Mouse (Mus musculus) thymus, postnatal 14 days (tissue): ENCODE measurements around the gene Xlr5a.
A peak's percentile ranks its signal among the peaks of the same experiment; 100 is the strongest.
"Not testable (repeated sequence)": the region's sequence is repeated elsewhere in the genome, so short reads cannot be mapped to it uniquely, and the experiment has no call there.

Experiments used
- DNase-seq: peaks from one replicate; pipeline ENCODE4 v3.0.0; 2021

Gene Xlr5a

DNA sequence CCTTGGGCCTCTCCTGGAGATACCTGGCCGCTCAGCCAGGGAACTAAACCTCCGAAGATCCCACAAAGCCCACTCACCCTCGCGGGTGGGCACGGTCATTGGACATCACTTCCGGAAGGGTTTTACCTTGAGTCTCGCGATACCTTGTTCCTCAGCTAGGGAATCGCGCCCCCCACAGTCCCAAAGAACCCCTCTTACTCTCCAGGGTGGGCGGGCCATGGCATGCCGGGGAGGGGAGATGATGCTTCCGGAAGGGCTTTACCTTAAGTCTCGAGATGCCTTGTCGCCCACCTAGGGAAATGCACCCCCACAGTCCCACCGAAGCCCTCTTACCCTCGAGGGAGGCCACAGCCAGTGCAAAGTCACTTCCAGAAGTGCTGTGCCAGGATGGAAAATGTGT lies at the start of gene Xlr5a, which contains the start of gene Xlr5c:
Gene Xlr5a, minus strand, starts transcription at position 101 of the 400 bp plus-strand sequence.
Gene Xlr5c, minus strand, starts transcription at position 101 of the 400 bp plus-strand sequence.
- DNase-seq, result not testable (repeated sequence)

DNA sequence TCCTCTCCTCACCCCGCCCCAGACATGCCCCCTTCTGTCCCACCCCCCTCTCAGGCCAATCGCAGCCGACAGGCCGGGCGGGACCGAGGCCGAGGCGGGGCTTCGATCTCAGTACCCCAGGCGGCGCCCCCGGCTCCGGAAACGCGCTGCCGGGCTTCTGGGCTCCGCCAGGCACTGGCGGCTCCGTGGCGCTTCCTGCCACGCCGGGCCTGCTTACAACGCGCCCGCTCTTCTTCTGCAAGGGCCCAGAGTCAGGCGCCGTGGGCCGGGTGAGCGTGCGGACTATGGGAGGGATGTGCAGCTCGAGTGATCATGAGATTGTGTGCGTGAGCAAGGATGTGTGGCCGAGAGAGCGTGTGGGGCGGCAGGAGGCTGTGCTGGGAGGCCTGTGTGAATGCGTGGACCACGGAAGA lies 49.7 kb upstream of the Xlr5a start, which contains the start of gene Zfp275:
Gene Zfp275, plus strand, starts transcription at position 139 of the 413 bp plus-strand sequence.
- peak; percentile 89 for DNase-seq

DNA sequence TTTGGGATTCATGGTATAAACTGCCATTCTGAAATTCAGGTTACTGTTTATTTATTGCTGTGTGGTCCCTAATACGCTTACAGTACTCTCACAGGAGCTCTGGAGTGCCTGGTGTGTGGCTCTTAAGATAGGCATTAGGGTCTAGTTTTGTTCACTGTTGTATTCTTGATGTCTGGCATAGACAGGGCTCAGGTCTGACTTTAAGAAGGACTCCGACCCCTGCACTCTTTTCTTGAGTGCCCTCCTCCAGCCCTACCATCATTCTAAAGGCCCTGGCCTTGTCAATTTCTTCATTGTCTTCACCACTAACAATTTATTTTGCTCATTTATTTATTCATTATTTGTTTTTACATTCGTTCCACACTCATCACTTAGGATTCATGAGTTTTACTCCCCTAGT lies 49.3 kb upstream of the Xlr5a start:
- no peak for DNase-seq

DNA sequence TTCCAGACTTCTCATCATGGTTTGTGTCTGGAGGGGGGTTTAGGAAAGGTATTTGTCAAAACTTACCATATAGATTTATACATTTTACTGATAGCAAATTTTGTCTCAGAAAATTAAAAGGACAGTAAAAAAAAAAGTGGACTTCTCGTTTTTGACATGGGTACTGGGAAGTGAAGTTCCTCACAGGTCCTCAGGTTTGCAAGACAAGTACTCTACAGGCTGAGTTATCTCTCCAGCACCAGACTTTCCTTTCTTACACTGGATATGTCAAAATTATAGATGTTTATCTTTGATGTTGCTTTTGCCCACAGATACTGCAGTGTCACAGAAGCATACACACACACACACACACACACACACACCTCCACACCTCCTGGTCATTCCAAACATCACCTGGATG lies 48.7 kb upstream of the Xlr5a start:
- no peak for DNase-seq

DNA sequence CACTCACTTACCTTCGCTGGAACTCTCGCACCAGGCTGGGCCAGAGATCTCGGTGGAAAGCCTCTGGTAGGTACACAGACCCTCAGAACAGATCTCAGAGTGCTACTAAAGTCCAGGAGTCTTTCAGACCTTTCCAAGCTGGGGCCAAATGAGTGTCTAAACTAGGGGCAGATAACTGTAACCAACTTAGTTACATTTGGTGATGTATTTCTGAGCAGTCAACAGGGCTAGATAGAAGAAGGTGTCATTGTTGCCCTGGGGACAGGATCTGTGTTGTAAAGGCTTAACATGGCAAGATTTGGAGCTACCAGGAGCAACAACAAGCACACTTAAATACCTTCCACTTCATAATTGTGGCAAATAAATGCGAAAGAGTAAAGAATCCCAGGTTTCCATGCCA lies 44.0 kb upstream of the Xlr5a start, which contains the start of gene Gm45015:
Gene Gm45015, minus strand, starts transcription at position 101 of the 400 bp plus-strand sequence.
- no peak for DNase-seq

DNA sequence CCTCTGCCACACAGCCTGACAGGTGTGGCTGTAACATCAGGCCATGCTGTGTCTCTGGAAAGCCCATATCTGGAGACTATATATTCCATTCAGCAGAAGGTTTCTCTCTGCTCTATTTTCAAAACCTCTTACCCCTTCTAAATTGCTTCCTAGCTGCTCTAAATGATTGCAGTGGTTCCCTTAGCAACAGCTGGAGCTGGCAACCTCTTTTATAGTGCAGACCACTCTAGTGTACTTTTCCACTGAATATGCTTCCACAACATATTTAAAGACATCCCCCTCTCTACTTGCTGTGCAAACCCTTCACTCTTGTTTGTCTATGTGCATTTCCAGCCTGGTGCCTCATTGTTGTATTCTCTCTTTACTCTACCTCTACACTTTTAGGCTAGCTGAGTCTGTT lies 40.8 kb upstream of the Xlr5a start:
- DNase-seq, result no peak

DNA sequence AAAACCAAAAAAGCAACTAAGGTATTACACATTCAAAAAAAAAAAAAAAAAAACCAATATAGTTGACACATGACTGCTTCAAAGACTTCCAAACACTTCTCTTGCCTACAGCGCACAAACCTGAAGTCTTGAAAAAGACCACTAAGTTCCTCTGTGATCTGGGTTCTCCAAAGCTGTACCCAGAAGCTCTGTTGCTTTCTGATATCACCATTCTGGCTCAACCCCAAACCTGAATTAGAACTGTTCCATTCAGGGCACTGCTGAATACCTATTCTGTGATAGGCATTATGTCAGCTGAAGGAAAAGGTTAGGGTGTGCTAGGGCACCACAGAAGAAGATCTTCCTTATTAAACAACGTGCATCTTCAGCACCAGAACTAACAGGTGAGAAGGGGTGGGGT lies 34.4 kb upstream of the Xlr5a start:
- DNase-seq, result no peak

DNA sequence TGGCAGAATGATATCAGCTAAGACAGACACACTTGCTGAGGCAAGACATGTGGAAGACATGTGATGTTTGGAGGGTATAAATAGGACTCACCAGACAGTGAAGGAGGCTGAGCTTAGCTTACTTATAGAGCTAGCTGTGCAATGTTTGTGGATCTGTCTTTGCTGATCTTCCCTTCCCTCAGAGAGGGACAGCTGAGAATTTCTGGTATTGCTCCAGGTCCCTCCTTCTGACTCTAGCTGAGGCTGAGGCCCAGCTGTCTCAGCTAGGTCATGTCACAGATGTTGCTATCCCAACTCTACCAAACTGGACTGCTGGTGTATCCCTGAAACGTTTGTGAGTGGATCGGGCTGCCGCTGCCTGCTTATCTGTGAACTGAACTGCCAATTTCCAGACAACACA lies 28.3 kb upstream of the Xlr5a start:
- DNase-seq, result no peak

DNA sequence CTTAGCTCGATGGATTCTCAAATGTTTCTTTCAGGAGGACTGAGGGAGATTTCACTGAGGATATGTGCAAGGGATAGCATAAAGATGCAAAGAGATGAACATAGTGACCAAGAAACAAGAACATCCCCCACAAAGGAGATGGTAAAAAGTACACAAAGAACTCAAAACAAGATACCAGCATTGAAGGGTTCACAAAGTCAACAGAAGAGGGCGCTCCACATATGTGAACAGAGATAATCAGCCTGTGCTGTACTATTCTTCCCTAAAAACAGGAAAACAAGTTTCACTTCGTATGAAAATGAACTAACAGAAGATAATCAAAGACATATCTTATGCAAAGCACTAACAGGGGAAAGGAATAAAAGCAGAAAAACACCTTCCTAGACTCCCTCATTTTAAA lies 19.7 kb upstream of the Xlr5a start:
- peak; percentile 45 for DNase-seq

DNA sequence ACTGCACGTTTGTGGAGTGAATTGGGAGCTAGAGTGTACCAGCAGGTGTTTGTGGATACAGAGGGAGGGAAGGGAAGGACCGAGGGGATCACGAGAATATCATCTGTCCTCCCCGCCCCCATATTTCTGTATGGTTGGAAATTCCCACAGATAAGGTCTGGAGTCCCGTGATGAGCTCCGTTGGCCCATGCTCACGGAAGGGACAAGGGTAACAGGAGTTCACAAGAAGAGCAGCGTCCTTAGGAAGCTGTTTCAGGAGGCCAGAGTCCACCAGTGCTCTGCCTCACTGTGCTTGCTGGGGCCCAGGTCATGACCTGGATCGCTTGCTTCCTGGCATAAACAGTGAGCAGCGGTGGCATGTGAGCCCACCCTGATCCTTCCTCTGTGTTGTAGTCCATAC lies 3.0 kb upstream of the Xlr5a start:
- not testable (repeated sequence) for DNase-seq

DNA sequence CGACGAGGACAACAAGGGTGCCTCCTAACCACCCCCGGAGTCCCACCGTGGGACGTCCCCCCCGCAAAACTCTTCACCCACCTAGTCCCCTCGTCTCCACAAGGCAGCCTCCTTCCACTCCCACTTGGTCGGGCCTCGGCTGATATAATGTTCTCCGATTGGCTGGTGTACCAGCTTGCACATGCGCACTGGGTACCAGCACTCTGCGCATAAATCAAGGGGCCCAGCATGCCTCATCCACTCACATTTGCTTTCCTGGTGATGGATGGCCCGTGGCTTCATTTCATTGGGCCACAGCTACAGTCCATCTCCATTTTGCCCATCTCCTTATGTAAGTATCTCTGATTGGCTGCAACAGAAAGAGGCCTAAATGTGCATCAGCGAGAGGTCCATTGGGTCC lies 27.5 kb downstream of the Xlr5a start, which contains the start of gene Xlr3c:
Gene Xlr3c, minus strand, starts transcription at position 121 of the 400 bp plus-strand sequence.
- DNase-seq, result not testable (repeated sequence)

DNA sequence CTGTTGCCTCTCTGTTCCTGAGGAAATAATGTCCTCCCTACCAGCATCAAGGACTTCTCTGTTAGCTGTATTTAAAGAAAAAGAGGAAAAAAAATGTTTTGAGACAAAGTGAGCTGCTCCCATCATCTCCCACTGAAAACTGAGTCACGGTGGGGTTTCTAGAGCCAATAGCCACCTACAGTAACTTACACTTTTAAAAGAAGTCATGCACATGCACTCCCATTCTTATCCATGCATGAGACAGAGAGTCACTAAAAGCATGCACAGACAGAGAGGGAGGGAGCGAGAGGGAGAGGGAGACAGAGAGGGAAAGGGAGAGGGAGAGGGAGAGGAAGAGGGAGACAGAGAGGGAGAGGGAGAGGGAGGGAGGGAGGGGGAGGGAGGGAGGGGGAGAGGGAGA lies 30.3 kb downstream of the Xlr5a start:
- DNase-seq, result not testable (repeated sequence)

DNA sequence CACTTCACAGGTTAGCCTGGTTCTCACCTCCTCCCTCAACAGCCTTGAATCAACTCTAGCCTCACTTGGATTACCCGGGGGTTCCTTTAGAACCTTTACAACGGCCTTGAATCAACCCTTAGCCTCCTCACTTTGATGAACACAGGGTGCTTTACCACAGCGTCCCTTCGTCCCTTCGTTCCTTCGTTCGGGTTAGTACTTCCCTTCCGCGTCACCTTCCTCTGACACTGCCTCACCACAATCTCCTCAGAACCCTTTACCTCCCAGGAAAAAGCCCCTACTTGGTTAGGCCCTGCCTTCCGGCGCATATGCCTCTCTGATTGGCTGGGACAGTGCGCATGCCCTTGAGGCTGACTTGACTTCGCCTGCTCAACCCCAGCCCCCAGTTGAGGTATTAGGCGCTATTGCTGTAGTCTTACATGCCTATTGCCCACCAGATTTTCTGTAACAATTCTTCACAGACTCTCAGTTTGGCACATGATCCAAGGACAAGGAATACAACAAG lies 49.9 kb downstream of the Xlr5a start, which contains the start of gene Xlr4c:
Gene Xlr4c, minus strand, starts transcription at position 310 of the 505 bp plus-strand sequence.
- DNase-seq, result peak; percentile 6

DNA sequence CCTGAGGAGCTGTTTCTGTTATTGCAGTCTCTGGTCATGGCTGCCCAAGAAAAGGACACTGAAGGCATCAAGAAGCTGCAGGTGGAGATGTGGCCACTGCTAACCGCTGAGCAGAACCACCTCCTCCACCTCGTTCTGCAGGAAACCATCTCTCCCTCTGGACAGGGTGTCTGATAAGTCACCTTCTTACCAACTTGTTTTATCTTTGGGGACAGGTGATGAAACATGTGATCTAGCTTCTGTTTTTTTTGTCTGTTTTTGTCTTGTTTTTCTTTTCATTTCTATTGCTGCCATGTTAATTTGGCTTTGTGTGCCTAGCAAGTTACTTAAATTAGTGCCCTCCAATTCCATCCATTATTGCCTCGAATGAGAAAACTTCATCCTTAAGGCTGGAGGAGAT lies 63.5 kb downstream of the Xlr5a start:
- no peak for DNase-seq

DNA sequence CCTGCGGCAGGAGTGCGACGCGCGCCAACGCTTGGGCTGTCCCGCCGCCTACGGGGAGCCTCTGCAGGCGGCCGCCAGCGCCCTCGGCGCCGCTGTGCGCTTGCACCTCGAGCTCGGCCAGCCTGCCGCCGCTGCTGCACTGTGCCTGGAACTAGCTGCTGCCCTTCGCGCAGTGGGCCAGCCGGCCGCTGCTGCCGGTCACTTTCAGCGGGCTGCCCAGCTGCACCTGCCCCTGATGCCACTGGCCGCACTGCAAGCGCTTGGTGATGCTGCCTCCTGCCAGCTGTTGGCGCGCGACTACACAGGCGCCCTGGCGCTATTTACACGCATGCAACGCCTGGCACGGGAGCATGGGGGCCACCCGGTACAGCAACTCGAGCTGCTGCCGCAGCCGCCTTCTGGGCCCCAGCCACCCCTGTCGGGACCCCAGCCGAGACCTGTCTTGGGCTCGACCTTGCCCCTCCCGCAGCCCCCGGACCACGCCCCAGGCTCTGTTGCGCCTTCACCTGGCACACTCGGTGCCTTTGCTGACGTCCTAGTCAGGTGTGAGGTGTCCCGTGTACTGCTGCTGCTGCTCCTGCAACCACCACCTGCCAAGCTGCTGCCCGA lies 64.1 kb downstream of the Xlr5a start:
- peak; percentile 77 for DNase-seq

DNA sequence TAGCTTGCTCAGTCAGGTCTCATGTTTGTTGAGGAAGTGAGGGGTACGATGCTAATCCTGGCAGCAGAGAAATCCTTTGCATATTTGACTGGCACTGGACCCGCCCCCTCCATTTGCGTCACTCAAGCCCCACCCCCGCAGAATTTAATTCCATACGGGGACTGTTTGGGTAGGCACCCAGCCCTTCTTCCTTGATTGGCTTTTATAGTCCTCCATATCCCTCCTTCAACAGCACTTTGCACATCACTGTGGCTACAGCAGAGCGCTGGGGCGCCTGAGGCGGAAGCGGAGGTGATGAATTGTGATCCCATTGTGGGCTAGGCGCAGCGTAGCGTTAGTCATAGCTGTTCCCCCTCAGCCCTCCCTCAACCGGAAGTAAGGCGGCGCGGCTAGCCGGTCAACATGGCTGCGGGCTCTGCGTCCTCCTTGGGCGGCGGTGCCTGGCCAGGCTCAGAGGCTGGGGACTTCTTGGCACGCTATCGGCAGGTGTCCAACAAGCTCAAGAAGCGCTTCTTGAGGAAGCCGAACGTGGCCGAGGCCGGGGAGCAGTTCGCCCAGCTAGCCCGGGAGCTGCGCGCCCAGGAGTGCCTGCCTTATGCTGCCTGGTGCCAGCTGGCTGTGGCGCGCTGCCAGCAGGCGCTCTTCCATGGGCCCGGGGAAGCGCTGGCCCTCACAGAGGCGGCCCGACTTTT lies 64.7 kb downstream of the Xlr5a start, which contains the start of gene F8a:
Gene F8a, plus strand, starts transcription at position 378 of the 692 bp plus-strand sequence.
- DNase-seq, result peak; percentile 79

DNA sequence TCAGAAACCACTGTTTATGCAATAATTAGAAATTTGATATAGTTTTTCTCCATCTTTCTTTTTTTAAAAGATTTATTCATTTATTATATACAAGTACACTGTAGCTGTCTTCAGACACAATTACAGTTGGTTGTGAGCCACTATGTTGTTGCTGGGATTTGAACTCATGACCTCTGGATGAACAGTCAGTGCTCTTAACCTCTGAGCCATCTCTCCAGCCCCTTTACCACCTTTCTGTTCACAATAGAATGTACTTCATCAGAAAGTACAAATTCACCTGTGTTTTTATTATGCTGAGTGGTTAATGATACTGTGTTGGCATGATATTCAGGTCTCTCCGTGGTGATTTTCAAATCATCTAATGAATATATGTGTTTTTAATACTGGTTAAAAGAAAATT lies 67.4 kb downstream of the Xlr5a start:
- DNase-seq, result no peak

DNA sequence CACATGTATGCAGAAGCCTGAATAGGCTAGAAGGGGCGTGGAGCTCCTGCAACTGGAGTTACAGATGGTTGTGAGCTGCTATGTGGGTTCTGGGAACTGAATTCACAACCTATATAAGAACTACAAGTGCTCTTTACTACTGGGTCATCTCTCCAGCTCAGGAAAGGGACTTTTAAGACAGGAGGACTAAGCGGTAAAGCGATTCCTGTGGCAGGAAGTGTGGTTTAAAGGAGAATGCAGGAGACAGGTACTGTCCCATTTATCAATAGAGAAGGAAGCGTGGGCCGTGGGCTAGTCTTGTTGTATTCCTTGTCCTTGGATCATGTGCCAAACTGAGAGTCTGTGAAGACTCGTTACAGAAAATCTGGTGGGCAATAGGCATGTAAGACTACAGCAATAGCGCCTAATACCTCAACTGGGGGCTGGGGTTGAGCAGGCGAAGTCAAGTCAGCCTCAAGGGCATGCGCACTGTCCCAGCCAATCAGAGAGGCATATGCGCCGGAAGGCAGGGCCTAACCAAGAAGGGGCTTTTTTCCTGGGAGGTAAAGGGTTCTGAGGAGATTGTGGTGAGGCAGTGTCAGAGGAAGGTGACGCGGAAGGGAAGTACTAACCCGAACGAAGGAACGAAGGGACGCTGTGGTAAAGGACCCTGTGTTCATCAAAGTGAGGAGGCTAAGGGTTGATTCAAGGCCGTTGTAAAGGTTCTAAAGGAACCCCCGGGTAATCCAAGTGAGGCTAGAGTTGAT lies 78.8 kb downstream of the Xlr5a start, which contains the start of gene Xlr4b:
Gene Xlr4b, plus strand, starts transcription at position 515 of the 746 bp plus-strand sequence.
- DNase-seq, result peak; percentile 42

DNA sequence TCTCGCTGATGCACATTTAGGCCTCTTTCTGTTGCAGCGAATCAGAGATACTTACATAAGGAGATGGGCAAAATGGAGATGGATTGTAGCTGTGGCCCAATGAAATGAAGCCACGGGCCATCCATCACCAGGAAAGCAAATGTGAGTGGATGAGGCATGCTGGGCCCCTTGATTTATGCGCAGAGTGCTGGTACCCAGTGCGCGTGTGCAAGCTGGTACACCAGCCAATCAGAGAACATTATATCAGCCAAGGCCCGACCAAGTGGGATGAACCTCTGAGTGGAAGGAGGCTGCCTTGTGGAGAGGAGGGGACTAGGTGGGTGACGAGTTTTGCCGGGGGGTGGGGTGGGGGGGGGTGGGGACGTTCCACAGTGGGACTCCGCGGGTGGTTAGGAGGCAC lies 100.8 kb downstream of the Xlr5a start, which contains the start of gene Xlr3b:
Gene Xlr3b, plus strand, starts transcription at position 274 of the 400 bp plus-strand sequence.
- DNase-seq, result peak; percentile 27

DNA sequence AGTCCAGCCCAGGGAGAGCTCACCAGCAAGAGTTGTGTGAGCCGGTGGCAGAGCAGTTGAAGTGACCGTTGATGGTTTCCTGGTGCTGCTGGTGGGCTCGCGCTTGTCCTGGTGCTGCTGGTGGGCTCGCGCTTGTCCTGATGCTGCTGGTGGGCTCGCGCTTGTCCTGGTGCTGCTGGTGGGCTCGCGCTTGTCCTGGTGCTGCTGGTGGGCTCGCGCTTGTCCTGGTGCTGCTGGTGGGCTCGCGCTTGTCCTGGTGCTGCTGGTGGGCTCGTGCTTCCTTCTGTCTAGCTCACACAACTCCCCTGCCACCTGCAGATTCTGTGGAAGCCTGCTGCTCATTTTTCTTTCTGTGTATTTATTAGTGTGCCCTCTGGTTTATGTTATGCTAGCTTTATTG lies 115.9 kb downstream of the Xlr5a start, which contains the start of gene Spin2d:
Gene Spin2d, minus strand, starts transcription at position 101 of the 400 bp plus-strand sequence.
- not testable (repeated sequence) for DNase-seq

DNA sequence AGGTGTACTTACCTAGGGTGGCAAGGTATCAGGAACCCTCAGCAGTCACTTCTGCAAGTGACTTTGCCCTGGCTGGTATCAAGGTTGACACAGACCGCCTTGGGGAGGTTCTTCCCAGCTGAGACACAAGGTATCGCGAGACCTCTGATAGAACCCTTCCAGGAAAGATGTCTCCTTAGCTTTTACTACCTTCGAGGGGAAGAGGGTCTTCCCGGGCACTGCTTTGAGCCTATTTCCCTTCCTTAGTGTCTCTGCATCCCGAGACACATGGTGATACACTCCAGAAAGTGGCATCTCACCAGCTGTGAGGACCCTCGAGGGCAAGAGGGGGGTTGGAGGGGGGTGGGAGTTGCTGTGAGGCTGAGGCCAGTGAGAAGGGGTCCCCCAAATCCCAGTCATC lies 143.4 kb downstream of the Xlr5a start, which contains the start of gene DXBay18:
Gene DXBay18, minus strand, starts transcription at position 101 of the 400 bp plus-strand sequence.
- not testable (repeated sequence) for DNase-seq

DNA sequence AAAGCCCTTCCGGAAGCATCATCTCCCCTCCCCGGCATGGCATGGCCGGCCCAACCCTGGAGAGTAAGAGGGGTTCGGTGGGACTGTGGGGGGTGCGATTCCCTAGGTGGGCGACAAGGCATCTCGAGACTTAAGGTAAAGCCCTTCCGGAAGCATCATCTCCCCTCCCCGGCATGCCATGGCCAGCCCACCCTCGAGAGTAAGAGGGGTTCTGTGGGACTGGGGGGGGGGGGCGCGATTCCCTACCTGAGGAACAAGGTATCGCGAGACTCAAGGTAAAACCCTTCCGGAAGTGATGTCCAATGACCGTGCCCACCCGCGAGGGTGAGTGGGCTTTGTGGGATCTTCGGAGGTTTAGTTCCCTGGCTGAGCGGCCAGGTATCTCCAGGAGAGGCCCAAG lies 144.3 kb downstream of the Xlr5a start, which contains the start of gene Xlr5b:
Gene Xlr5b, plus strand, starts transcription at position 301 of the 400 bp plus-strand sequence.
- DNase-seq, result not testable (repeated sequence)
